Mouse (Mus musculus) urinary bladder, postnatal 25 days (tissue): ENCODE results near the gene Fmn2.

Experiments
- DNase-seq: peaks from one replicate; pipeline ENCODE4 v3.0.0; 2022; ENCODE audit warnings: low spot score

Gene Fmn2

GRCm38 (mm10) chr1:174557841-174558240 is 56.2 kb downstream of the Fmn2 start:
- DNase-seq, result no peak

- no peak for DNase-seq
Observed at GRCm38 (mm10) chr1:174558488-174558887, 56.9 kb downstream of the Fmn2 start.

DNA sequence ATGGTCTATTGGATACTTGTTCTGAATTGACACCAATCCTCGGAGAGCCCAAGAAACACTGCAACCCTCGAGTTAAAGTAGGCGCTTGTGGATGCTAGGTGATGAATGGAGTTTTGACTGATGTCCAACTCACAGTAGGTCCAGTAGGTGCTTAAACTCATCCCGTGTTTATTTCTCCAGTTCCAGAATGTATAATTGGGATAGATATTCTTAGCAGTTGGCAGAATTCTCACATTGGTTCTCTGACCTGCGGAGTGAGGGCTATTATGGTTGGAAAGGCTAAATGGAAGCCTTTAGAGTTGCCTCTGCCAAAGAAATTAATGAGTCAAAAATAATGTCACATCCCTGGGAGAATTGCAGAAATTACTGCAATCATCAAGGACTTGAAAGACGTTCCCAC is 62.9 kb downstream of the Fmn2 start:
- no peak for DNase-seq

DNA sequence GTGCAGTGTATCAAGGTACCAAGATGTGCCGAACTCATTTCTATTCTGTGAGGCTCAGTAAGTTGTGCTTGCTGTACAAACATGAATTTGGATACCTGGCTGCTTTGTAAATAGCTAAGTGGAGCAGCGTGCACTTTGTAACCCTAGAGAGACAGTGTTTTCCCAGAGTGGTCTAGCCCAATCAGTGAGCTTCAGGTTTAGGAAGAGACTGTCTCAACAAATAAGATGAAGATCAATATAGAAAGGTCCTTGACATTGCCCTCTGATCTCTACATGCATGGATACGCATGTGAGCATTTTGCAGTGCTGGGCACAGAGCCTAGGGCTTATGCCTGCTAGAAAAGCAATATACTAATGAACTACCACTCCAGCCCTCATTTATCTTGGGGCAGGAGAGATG is 67.0 kb downstream of the Fmn2 start:
- DNase-seq, result no peak

- no peak for DNase-seq
Observed at GRCm38 (mm10) chr1:174592420-174592980, 90.9 kb downstream of the Fmn2 start.

GRCm38 (mm10) chr1:174594989-174595388 is 93.4 kb downstream of the Fmn2 start:
- DNase-seq, result peak; percentile 38

DNA sequence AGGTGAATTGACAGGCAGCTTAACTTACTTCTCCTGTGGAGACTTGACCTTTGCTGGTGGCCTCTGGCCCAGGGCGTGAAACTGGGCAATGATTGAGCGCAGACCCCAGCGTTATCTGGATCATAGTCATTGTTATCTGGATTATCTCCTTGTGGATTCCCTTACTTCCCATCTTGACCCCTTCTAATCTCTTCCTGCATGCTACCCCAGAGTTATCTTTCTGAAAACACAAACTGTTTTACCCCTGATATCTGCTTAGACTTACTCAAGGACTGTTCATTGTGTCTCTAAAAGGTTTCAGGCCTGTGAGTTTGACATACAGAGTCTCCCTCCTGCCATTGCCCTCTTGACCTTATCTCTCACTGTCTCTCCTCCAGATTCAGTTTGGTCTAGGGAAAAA is 95.9 kb downstream of the Fmn2 start:
- no peak for DNase-seq

- no peak for DNase-seq
Observed at GRCm38 (mm10) chr1:174598226-174598625, 96.6 kb downstream of the Fmn2 start.

DNA sequence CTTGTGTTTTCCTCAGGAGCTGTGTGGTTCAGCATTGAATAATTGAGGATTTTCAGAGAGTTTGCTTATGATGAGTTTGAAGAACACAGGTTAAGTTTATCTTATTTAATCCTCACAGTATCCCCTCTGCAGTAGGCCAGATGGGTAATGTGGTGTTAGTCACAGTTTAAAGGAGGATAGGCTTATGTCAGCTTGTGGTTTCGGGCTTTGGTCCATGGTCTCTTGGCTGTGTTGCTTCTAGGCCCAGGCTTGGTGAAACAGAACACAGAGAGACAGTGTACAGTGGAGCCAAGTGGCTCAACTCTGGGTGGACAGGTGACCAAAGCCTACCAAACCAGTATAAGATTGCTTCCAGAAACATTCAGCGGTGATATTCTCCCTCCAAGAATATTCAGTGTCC is 98.4 kb downstream of the Fmn2 start:
- no peak for DNase-seq

GRCm38 (mm10) chr1:174600620-174601019 is 99.0 kb downstream of the Fmn2 start:
- no peak for DNase-seq

DNA sequence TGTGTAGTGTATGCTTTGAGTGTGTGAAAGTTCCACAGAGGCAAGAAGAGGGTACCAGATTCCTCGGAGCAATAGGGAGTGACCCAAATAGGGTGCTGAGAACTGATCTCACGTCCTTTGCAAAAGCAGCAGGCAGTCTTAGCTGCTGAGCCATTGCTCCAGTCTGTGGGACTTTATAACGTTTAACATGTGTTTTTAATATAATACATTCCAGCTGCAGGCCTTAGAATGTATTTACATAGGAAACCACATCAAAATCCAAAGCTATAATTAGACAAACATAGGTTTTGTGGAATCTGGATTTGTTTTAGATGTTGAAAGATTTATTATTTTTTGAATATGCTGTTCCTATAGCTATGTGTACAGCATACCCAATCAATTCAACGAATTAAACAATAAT is 115.7 kb downstream of the Fmn2 start:
- no peak for DNase-seq

- DNase-seq, result no peak
Observed at GRCm38 (mm10) chr1:174621512-174621911, 119.9 kb downstream of the Fmn2 start.

DNA sequence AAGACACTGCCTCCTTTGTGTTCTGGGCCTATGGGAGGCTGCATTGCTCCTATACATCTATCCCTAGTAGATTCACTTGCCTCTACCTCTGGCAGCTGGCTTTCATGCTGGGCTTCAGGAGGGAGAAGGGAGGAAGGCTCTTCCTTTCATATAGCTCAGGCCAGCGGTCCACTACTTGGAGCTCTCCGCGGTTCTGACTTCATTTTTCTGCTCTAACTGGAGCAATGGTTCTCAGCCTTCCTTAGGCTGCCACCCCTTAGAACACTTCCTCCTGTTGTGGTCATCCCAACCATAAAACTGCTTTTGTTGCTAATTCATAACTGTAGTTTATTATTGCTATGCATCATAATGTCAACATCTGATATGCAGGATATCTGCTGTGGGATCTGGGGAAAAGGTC is 121.4 kb downstream of the Fmn2 start:
- DNase-seq, result no peak

DNA sequence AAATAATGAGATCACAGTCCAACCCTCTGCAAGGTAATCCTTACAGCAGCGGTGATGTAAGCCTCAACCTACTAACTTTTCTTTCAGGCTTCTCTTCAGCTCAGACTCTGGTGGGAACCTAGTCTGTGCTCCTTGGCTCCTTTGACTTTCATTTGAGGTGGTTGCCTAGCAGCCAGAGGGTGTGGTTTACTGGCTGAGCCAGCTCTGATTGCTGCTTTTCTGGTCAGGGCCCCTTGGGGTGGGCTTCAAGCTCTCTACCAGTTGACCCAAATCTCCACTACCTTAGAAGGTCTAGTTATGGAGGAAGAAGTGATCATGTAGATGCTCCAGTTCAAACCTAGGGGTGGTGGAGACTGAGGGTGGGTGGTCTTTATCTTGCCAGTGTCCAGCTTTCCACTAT is 128.4 kb downstream of the Fmn2 start:
- no peak for DNase-seq

DNA sequence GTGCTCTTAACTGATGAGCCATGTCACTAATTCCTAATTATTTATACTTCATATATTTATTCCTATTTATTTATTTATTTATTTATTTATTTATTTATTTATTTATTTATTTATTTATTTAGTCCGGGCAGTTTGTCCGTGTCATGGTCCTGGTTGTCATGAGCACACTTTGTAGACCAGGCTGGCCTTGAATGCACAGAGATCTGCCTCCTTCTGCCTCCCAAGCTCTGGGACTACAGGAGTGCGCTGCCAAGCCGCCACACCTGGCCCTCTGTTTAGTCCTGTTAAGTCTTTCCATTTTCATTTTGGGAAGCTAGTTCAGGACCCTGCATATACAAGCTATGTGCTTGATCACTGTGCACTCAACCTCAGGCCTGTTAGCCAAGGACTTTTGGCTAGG is 134.7 kb downstream of the Fmn2 start:
- DNase-seq, result no peak

DNA sequence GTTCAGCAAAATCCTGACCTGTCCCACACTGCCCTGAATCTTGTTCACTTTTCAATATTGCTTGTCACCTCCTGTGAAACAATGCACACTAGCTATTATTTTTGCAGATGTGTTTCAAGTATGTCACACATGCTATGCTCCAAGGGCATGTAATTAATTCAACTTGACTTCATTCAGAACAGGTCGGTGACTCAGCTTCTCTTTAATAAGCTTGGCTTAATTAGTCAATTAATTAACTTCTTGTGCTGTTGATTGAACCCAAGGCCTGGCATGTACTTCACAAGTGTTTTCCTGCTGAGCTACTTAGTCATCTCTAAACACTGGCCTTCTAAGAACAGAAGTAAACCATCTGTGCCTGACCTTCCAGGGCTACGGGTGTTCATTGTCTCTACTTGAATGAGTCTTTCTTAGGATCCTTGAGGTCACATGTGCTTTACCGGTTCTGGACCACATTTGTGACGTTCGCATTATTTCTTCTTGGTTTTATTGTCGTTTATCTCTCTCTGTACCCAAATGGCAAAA is 136.0 kb downstream of the Fmn2 start:
- DNase-seq, result no peak

DNA sequence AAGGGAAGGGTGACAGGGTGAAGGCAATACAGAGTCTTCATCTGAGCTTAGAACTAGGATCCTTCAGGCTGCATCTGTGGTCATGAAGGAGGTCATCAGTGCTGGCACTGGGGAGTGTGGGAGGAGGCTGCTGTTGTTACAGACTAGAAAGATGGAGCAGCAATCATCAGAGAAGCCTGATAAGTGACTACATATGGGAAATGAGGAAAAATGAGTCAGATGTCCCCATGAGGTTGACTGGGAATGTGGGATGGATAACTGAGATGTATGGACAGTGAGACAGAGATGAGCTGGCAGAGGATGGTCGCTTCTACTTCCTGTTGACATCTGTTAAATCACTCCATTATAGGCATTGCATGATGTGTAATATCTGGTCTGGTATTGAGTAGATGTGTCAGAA is 139.3 kb downstream of the Fmn2 start:
- DNase-seq, result no peak

- no peak for DNase-seq
Observed at GRCm38 (mm10) chr1:174643431-174644010, 141.9 kb downstream of the Fmn2 start.

DNA sequence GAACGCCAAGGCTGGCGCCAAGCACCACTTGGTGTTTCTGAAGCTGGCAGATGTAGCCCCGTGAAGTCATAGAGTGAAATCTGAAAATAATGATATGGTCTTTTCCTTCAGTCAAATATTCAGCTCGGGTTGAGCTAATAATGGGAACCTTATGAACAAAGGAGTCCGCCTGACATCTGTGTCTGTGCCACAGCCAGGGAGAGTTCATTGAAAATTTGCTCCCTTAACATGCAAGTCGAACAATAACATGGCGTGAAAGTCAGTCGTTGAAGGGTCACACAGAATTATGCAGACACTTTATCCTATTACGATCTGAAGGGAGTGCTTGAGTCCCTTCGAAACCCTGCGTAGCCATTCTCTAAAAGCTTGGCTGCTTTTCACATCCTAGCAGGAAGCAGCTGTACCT is 147.8 kb downstream of the Fmn2 start:
- no peak for DNase-seq

DNA sequence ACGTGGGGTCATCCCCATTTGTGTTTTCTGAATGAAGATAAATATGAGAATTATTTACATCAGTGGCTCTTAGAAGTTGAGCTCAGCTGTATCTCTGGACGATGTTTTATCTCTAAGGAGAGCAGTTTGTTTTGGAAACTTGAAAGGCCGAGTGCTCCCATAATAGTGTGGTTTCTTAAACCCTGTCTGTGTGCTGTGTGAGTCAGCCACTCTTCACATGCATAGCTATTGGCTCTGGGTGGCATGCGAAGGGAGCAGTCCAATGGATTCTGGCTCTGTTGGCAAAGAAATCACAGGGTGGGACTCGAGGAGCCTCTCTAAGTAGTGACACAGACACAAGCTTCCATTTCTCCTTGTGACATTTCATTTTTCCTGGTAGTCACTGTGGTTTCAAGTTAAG is 152.9 kb downstream of the Fmn2 start:
- DNase-seq, result no peak

DNA sequence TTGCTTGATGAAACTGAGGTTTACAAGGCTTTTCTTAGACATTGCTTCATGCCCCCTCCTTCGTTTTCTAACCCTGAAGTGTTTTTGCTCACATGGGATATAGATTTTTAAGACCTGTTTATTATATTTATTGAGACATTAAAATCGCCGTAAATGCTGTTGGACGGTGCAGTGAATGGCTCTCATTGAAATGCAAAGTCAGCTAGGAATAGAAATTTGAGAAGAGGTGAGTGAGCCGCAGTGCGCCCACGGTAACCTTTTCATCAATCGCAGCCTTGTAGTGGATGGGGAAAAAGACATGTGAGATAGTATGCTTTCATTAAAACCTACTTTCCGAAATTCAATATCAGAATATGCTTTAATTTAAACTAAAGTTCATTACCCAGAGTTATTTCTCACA is 153.7 kb downstream of the Fmn2 start:
- DNase-seq, result no peak

DNA sequence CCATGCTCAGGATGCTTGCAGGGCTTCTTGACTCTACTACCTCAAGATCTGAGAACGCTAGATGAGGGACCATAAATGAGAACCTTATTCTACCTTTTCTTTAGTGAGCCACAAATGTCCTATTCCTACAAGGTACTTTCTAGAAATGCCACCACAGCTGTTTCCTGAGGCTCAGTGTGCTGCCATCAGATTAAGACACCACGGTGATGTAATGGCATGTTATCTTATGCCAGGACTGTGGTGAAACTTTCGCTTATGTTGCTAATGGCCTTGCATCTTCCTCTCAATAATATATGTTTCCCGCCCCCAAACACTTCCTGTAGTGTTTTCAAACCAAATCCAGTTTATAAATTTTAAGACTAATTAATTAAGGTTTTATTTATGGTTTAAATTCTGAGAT is 154.9 kb downstream of the Fmn2 start:
- DNase-seq, result no peak

DNA sequence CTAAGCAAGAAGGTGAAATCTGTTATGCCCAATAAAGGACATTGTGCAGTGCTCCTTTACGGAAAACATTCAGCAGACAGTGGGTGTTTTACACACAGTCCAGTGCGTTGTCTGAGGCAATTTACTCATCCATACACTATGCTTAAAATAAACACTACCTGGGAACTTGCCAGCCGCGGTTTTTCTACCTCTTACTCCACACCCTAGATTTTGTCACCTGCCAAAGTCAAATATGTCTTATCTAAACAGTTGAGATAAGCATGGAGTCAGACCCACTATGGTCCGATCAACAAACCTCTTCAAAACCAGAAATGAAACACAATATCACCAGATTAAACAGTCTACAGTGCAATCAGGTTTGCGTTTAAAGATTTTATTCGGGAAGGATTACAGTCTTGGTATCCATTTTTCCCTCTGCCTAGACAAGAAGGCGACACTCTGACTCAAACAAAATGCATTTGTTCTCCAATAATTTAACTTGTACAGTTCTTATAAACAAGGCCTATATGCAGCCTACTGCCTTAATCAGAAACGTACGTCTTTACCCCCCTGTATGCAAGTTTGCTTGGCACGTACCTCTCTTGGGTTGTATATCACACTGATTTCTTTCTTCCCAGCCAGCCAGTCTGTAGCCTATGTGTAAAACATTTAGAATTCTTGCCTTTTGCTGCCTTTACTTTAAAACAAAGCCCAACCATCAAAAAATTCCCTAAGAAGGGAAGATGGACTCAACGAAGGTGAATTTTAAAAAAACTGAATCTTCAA is 158.0 kb downstream of the Fmn2 start:
- DNase-seq, result no peak

- no peak for DNase-seq
Observed at GRCm38 (mm10) chr1:174665116-174665515, 163.5 kb downstream of the Fmn2 start.
